Mouse (Mus musculus): ENCODE results near the gene Herc4. TPM values are rescaled to one million over a fixed set of nuclear protein-coding genes. Genes with fewer than 3 reads are reported as not detected.
A peak's percentile ranks its signal among the peaks of the same experiment; 100 is the strongest.
"Not testable (repeated sequence)": the region's sequence is repeated elsewhere in the genome, so short reads cannot be mapped to it uniquely, and the experiment has no call there.

The Herc4 gene
- polyA plus RNA-seq, 1 experiment from 2014 or later: 40.9 TPM

GRCm38 (mm10) chr10:63337326-63337725, 93.7 kb downstream of the Herc4 start:
- 19% methylated on average over 5 of the region's 5 CpGs for whole genome bisulfite sequencing

DNA sequence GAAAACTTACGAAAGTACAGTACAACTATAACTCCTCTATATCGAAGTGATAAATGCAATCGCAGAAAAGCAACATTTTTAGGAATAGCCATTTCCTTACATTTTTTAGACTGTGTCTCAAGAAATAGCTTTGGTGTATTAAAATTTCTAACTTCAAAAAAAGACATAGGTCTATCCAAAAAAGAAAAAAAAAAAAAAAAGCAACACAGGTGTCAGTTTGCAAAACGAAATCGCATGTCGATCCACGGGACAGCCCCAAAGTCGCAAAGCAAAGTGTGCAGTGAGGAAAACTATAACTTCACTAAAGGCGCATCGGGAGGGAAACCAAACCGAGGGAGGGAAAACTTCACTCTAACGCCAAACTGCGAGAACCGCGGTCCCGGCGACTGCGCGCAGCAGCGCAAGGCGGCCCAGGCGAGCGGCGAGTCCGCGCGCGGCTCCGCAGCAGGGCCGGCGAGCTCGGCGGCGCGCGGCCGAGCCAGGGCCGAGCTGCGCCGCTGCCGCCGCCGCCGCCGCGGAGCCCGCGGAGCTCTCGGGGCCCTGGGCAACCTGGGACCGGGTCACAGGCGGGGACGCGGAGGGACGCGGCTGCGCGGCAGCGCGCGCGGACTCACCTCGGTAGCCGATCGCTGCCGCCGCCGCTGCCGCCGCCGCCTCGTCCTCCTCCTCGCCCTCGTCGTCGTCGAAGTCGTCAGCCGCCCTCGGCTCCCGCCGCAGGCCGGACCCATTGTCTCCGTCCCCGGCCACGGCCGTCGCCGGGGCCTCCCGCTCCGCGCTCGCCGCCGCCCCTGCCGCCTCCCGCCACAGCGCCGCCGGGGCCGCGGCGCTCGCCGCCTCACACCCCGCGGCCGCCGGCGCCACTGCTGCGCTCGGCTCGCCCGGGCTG, 94.6 kb downstream of the Herc4 start:
- Histone ChIP-seq H3K27me3 (ENCODE audit: control insufficient read depth, insufficient read depth, low read depth, low read length) (no peaks in the 10 kb centered on the region), H3K4me1 (replicated peaks; ENCODE audit: control insufficient read depth, insufficient read depth, low read length) (peaks cover 17% of the 10 kb centered on the region), H3K4me3 (ENCODE audit: low read length) (peak overlapping the region; percentile 79), H3K9me3 (ENCODE audit: control insufficient read depth, low read length) (0 out of 2 replicates have a peak, but pooled peaks cover 2% of the 10 kb centered on the region), H3K27ac (ENCODE audit: low read length) (peak overlapping the region; percentile 95), H3K9ac (ENCODE audit: low read length) (peak overlapping the region; percentile 94), H3K36me3 (ENCODE audit: control insufficient read depth, insufficient read depth, low read length) (peaks cover 9% of the 10 kb centered on the region; the same call in 1 of the 2 replicates), H3K4me2 (ENCODE audit: low read depth, low read length) (peak overlapping the region; percentile 92)
- peak; percentile 79 for ATAC-seq (ENCODE audit: low read depth)
- under 1% methylated on average over 35 of the region's 113 CpGs for WGBS

More at GRCm38 (mm10) chr10:63337326-63337725, 93.7 kb downstream of the Herc4 start:
- H3K27ac ChIP-seq (ENCODE audit: low read length): no peak overlapping the region
- H3K9me3 ChIP-seq (ENCODE audit: control insufficient read depth, low read length): no peaks in the 10 kb centered on the region
- H3K36me3 ChIP-seq (ENCODE audit: control insufficient read depth, insufficient read depth, low read length): peaks cover 11% of the 10 kb centered on the region; the same call in 1 of the 2 replicates
- H3K4me3 ChIP-seq (ENCODE audit: low read length): peak overlapping the region; percentile 79
- no peaks in the 10 kb centered on the region for H3K27me3 ChIP-seq (ENCODE audit: control insufficient read depth, insufficient read depth, low read depth, low read length)
- peak overlapping the region; percentile 92 for H3K4me2 ChIP-seq (ENCODE audit: low read depth, low read length)
- peaks cover 17% of the 10 kb centered on the region for H3K4me1 ChIP-seq (replicated peaks; ENCODE audit: control insufficient read depth, insufficient read depth, low read length)
- peak overlapping the region; percentile 46 for H3K9ac ChIP-seq (ENCODE audit: low read length)
- no peak for ATAC-seq (ENCODE audit: low read depth)

- peak overlapping the region; percentile 79 for H3K4me3 ChIP-seq (ENCODE audit: low read length)
- peaks cover 6% of the 10 kb centered on the region; the same call in 1 of the 2 replicates for H3K36me3 ChIP-seq (ENCODE audit: control insufficient read depth, insufficient read depth, low read length)
- peak overlapping the region; percentile 94 for H3K9ac ChIP-seq (ENCODE audit: low read length)
- H3K27ac ChIP-seq (ENCODE audit: low read length): peak overlapping the region; percentile 95
- peaks cover 17% of the 10 kb centered on the region for H3K4me1 ChIP-seq (replicated peaks; ENCODE audit: control insufficient read depth, insufficient read depth, low read length)
- H3K9me3 ChIP-seq (ENCODE audit: control insufficient read depth, low read length): 0 out of 2 replicates have a peak, but pooled peaks cover 2% of the 10 kb centered on the region
- WGBS: under 1% methylated on average over 62 of the region's 74 CpGs
- ATAC-seq (ENCODE audit: low read depth): peak; percentile 98
- H3K27me3 ChIP-seq (ENCODE audit: control insufficient read depth, insufficient read depth, low read depth, low read length): no peaks in the 10 kb centered on the region
- H3K4me2 ChIP-seq (ENCODE audit: low read depth, low read length): peak overlapping the region; percentile 92
Measured at GRCm38 (mm10) chr10:63338914-63339643, 95.5 kb downstream of the Herc4 start.

DNA sequence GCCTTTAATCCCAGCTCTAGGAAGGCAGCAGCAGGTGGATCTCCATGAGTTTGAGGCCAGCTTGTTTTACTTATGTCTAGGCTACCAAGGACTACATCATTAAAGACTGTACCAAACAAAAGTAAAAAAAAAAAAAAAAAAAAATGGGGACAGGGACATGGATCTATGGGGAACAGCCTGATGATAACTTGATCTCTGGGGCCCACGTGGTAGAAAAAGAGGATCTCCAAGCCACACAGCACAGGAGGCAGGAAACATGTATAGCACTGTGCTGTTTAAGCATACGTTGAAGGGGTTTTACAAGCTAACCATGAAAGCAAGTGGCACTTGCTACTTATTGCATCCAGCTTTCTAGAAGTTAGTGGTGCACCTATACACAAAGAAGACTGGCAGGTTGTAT, 97.7 kb downstream of the Herc4 start:
- WGBS: 78% methylated on average over 2 of the region's 2 CpGs
- Histone ChIP-seq H3K4me2 (ENCODE audit: low read depth, low read length) (no peak overlapping the region), H3K9ac (ENCODE audit: low read length) (no peak overlapping the region), H3K9me3 (ENCODE audit: control insufficient read depth, low read length) (0 out of 2 replicates have a peak, but pooled peaks cover 2% of the 10 kb centered on the region), H3K4me1 (replicated peaks; ENCODE audit: control insufficient read depth, insufficient read depth, low read length) (peaks cover 16% of the 10 kb centered on the region), H3K4me3 (ENCODE audit: low read length) (no peak overlapping the region), H3K36me3 (ENCODE audit: control insufficient read depth, insufficient read depth, low read length) (no peaks in the 10 kb centered on the region), H3K27me3 (ENCODE audit: control insufficient read depth, insufficient read depth, low read depth, low read length) (no peaks in the 10 kb centered on the region), H3K27ac (ENCODE audit: low read length) (no peak overlapping the region)
- ATAC-seq (ENCODE audit: low read depth): no peak

DNA sequence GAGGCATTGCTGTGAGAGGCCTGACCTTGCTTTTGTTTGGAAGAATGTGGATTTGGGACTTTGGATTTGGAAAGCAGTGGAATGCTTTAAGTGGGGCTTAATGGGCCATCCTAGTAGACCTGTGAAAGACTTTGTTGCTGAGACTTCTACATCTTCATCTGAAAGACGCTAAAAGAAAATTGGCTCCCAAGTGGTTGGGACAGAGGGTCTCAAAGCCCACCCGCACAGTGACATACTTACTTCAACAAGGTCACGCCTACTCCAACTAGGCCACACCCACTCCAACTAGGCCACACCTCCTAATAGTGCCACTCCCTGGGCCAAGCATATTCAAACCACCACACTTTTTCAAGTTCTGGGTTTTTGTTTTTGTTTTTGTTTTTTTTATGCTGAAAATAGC, 101.1 kb downstream of the Herc4 start:
- Histone ChIP-seq H3K36me3 (ENCODE audit: control insufficient read depth, insufficient read depth, low read length) (no peaks in the 10 kb centered on the region), H3K4me3 (ENCODE audit: low read length) (no peak overlapping the region)

DNA sequence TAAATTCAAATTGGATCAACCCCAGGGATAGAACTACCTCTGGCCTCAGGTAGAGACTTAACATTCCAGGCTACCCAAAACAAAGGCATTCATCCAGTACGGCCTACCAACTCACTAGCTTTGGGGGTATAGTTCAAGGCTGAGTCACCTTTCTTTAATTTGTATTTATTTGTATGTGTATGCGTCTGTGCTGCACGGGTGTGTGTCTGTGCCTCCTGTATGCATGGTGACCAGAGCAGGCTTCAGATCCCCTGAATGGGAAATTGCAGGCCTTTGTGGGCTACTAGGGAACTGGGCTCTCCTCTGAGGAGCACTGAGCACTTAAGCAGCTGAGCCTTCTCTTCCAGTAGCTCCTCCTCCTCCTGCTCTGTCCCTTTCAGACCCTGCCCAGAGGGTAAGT, 104.7 kb downstream of the Herc4 start:
- ATAC-seq (ENCODE audit: low read depth): no peak

More for the DNA sequence above, 101.1 kb downstream of the Herc4 start:
- 0 out of 2 replicates have a peak, but pooled peaks cover 2% of the 10 kb centered on the region for H3K9me3 ChIP-seq (ENCODE audit: control insufficient read depth, low read length)
- no peaks in the 10 kb centered on the region for H3K27me3 ChIP-seq (ENCODE audit: control insufficient read depth, insufficient read depth, low read depth, low read length)
- no peak for ATAC-seq (ENCODE audit: low read depth)
- H3K27ac ChIP-seq (ENCODE audit: low read length): no peak overlapping the region
- no peak overlapping the region for H3K4me2 ChIP-seq (ENCODE audit: low read depth, low read length)
- no peak overlapping the region for H3K9ac ChIP-seq (ENCODE audit: low read length)
- WGBS: 88% methylated on average over 3 of the region's 3 CpGs
- H3K4me1 ChIP-seq (replicated peaks; ENCODE audit: control insufficient read depth, insufficient read depth, low read length): no peaks in the 10 kb centered on the region

GRCm38 (mm10) chr10:63350666-63351065, 107.1 kb downstream of the Herc4 start:
- 82% methylated on average over 7 of the region's 7 CpGs for WGBS
- H3K36me3 ChIP-seq (ENCODE audit: control insufficient read depth, insufficient read depth, low read length): no peaks in the 10 kb centered on the region
- H3K4me3 ChIP-seq (ENCODE audit: low read length): no peak overlapping the region
- no peaks in the 10 kb centered on the region for H3K9me3 ChIP-seq (ENCODE audit: control insufficient read depth, low read length)
- H3K9ac ChIP-seq (ENCODE audit: low read length): no peak overlapping the region
- no peaks in the 10 kb centered on the region for H3K4me1 ChIP-seq (replicated peaks; ENCODE audit: control insufficient read depth, insufficient read depth, low read length)
- ATAC-seq (ENCODE audit: low read depth): no peak
- H3K4me2 ChIP-seq (ENCODE audit: low read depth, low read length): no peak overlapping the region
- no peaks in the 10 kb centered on the region for H3K27me3 ChIP-seq (ENCODE audit: control insufficient read depth, insufficient read depth, low read depth, low read length)
- no peak overlapping the region for H3K27ac ChIP-seq (ENCODE audit: low read length)

More for the DNA sequence above, 104.7 kb downstream of the Herc4 start:
- no peak overlapping the region for H3K27ac ChIP-seq (ENCODE audit: low read length)
- no peak overlapping the region for H3K9ac ChIP-seq (ENCODE audit: low read length)
- no peaks in the 10 kb centered on the region for H3K4me1 ChIP-seq (replicated peaks; ENCODE audit: control insufficient read depth, insufficient read depth, low read length)
- 75% methylated on average over 3 of the region's 3 CpGs for WGBS
- H3K9me3 ChIP-seq (ENCODE audit: control insufficient read depth, low read length): no peaks in the 10 kb centered on the region
- H3K4me2 ChIP-seq (ENCODE audit: low read depth, low read length): no peak overlapping the region
- H3K27me3 ChIP-seq (ENCODE audit: control insufficient read depth, insufficient read depth, low read depth, low read length): no peaks in the 10 kb centered on the region
- no peaks in the 10 kb centered on the region for H3K36me3 ChIP-seq (ENCODE audit: control insufficient read depth, insufficient read depth, low read length)
- no peak overlapping the region for H3K4me3 ChIP-seq (ENCODE audit: low read length)

DNA sequence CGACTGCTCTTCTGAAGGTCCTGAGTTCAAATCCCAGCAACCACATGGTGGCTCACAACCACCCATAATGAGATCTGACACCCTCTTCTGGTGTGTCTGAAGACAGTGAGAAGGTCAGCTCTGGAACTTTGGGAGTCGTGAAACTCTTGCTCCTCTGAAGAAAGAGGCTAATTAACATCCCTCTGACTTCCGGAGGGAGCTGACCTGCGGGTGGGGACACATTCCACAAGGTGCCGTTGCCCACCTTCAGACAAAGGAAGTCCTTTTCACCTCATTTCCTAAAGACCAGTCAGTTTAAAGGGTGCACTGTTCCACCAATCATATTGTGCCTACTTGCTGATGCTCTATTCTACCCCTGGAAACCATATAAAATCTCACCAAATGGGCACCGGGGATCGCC, 107.5 kb downstream of the Herc4 start:
- not testable (repeated sequence) for H3K9me3 ChIP-seq (ENCODE audit: control insufficient read depth, low read length); H3K4me2 ChIP-seq (ENCODE audit: low read depth, low read length); H3K4me1 ChIP-seq (replicated peaks; ENCODE audit: control insufficient read depth, insufficient read depth, low read length); H3K36me3 ChIP-seq (ENCODE audit: control insufficient read depth, insufficient read depth, low read length); ATAC-seq (ENCODE audit: low read depth); H3K4me3 ChIP-seq (ENCODE audit: low read length); H3K9ac ChIP-seq (ENCODE audit: low read length); H3K27me3 ChIP-seq (ENCODE audit: control insufficient read depth, insufficient read depth, low read depth, low read length); H3K27ac ChIP-seq (ENCODE audit: low read length)
- WGBS: 77% methylated on average over 7 of the region's 7 CpGs

DNA sequence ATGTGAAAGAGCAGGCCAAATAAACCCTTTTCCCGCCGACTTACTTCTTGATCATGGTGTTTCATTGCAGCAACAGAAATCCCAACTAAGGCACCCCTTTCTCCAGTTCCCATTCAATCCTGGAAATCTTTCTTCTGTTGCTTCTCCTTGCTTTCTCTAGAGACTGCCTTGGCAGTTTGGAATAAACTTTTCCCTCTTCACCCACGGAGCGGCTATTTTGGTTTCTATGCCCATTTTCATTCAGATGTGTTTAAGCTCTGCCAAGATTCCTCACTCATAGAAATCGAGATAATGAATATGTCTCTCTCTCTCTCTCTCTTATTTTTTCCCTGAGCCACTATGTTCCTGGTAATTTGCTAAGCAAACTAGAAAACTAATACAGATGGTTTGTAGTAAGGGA, 108.5 kb downstream of the Herc4 start:
- Histone ChIP-seq H3K4me1 (replicated peaks; ENCODE audit: control insufficient read depth, insufficient read depth, low read length) (no peaks in the 10 kb centered on the region), H3K9me3 (ENCODE audit: control insufficient read depth, low read length) (no peaks in the 10 kb centered on the region), H3K27ac (ENCODE audit: low read length) (no peak overlapping the region), H3K4me3 (ENCODE audit: low read length) (no peak overlapping the region), H3K4me2 (ENCODE audit: low read depth, low read length) (no peak overlapping the region), H3K36me3 (ENCODE audit: control insufficient read depth, insufficient read depth, low read length) (no peaks in the 10 kb centered on the region), H3K9ac (ENCODE audit: low read length) (no peak overlapping the region), H3K27me3 (ENCODE audit: control insufficient read depth, insufficient read depth, low read depth, low read length) (no peaks in the 10 kb centered on the region)
- WGBS: 77% methylated on average over 5 of the region's 5 CpGs
- no peak for ATAC-seq (ENCODE audit: low read depth)

Measured in lung, embryonic 16.5 days (tissue).